Mouse (Mus musculus) stomach, embryonic 14.5 days (tissue): ENCODE results near the gene Necab2. TPM values are rescaled to one million over a fixed set of nuclear protein-coding genes. Genes with fewer than 3 reads are reported as not detected.

ENCODE experiments used
- ATAC-seq: fragments of 200-750 bp; cut with Nextera tagmentation; 2 replicates; pipeline ENCODE4 v1.8.0; 2017; ENCODE audit warnings: low read depth, moderate TSS enrichment; ENCODE audit not compliant: insufficient number of reproducible peaks, insufficient read depth, low FRiP score
- H3K27ac ChIP-seq: fragments of 300-500 bp; sonication (generic); 2 replicates; pipeline ENCODE4 v1.5.1; 2014; ENCODE audit warnings: mild to moderate bottlenecking, low read length, moderate library complexity, mixed read lengths
- H3K27me3 ChIP-seq: fragments of 300-500 bp; sonication (generic); 2 replicates; pipeline ENCODE4 v1.6.1; 2014; ENCODE audit warnings: low read length, control low read depth, mixed read lengths; ENCODE audit not compliant: control insufficient read depth, insufficient read depth
- H3K36me3 ChIP-seq: fragments of 300-500 bp; sonication (generic); 2 replicates; pipeline ENCODE4 v1.6.1; 2014; ENCODE audit warnings: mild to moderate bottlenecking, control low read depth, low read length, moderate library complexity, mixed read lengths; ENCODE audit not compliant: control insufficient read depth, insufficient read depth
- H3K4me1 ChIP-seq: fragments of 300-500 bp; sonication (generic); 2 replicates; pipeline ENCODE4 v1.6.1; 2014; ENCODE audit warnings: low read length, control low read depth, mixed read lengths; ENCODE audit not compliant: control insufficient read depth, insufficient read depth
- H3K4me2 ChIP-seq: fragments of 300-500 bp; sonication (generic); replicated peaks from 2 replicates; pipeline ENCODE4 v1.6.1; 2014; ENCODE audit warnings: low read depth, low read length, control low read depth
- H3K4me3 ChIP-seq: fragments of 300-500 bp; sonication (generic); 2 replicates; pipeline ENCODE4 v1.5.1; 2014; ENCODE audit warnings: low read depth, low read length, control low read depth
- H3K9ac ChIP-seq: fragments of 300-500 bp; sonication (generic); replicated peaks from 2 replicates; pipeline ENCODE4 v1.6.1; 2014; ENCODE audit warnings: low read depth, mild to moderate bottlenecking, control low read depth, low read length, moderate library complexity, mixed read lengths
- H3K9me3 ChIP-seq: fragments of 300-500 bp; sonication (generic); 2 replicates; pipeline ENCODE4 v1.6.1; 2016; ENCODE audit warnings: low read depth, low read length, control low read depth; ENCODE audit not compliant: control insufficient read depth
- WGBS: fragments of 180-500 bp; shearing (Covaris S2); extraction: QIAGEN DNeasy Blood & Tissue Kit; methylation state at CpG from one replicate; pipeline ENCODE4 v1.1.7; 2014; 5-methylcytosine and 5-hydroxymethylcytosine counted together
- polyA plus RNA-seq: library from polyadenylated mRNA; unstranded; fragments of >200 nt; fragmentation: Nextera tagmentation; extraction: Ambion mirVana; gene quantifications from 2 replicates; pipeline ENCODE4 v1.2.1, GENCODE M21; 2014

Gene Necab2
- 1.5 and 2.2 TPM in 2 replicates for polyA plus RNA-seq

DNA sequence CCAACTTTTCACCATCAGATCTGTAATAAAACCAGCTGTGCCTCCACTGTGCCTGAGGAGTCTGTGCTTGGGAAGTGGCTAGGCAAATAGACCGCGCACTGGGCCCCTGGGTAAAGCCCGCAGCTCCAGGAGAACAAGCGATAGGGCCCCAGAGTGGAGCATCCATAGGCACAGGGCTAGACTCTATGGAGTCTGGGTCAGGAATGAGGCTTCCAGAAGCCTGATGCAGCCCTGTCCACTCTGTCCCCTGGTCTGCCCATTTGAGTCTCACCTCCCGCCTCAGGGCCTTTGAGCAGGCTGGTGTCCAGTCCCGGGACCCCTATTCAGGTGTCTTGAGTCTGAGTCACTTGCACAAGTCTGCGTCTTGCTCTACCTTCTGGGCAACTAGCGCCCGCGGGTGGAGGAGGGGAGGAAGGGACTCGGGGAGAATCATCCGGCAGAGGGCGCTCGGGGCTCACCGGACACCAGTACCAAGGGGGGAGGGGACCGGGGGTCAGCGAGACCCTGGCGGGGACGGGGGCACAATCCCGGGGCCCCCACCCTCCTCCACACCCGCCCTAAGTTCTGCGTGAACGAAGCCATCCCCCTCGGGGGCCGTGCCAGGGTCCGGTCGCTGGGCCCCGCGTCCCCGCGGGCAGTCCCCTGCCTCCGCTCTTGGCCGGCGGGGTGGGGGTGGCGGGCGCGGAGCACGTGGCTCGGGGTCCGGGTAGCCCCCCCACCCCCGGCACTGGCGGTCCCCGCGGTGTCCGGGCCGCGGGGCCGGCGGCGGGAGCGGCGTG is at the start of gene Necab2:
TSS of gene Necab2 (plus strand) at position 509 of the 779 bp plus-strand sequence.
- peak; percentile 47; the same call in 1 of the 2 replicates for ATAC-seq

DNA sequence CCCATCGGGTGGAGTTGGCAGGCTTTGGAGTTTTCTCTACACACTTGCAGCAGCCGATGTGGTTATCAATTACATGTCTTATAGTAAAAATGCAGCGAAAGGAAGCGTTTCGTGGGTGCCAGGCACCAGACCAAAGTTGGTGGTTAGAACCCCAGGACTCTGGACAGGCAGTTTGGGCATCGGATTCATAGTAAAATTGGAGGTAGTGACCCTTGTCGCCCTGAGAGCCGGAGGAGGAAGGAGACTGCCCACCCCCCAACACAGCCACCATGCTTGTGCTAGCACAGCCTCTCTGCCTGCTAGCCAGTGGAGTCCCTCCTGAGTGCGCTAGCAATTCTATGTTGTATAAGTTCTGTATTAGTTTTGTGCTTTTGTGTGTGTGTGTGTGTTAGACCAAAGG is 48.0 kb upstream of the Necab2 start:
- H3K27ac ChIP-seq, result no peak overlapping the region
- peaks cover 6% of the 10 kb centered on the region; the same call in 1 of the 2 replicates for H3K4me1 ChIP-seq
- 86% methylated on average over 9 of the region's 9 CpGs for WGBS
- no peak overlapping the region for H3K4me3 ChIP-seq
- no peaks in the 10 kb centered on the region for H3K9me3 ChIP-seq
- H3K4me2 ChIP-seq, result no peak overlapping the region
- H3K9ac ChIP-seq, result no peak overlapping the region
- H3K36me3 ChIP-seq, result peaks cover 5% of the 10 kb centered on the region; the same call in 1 of the 2 replicates
- no peak for ATAC-seq
- H3K27me3 ChIP-seq, result no peaks in the 10 kb centered on the region

More for the DNA sequence above, at the start of gene Necab2:
- no peaks in the 10 kb centered on the region for H3K4me1 ChIP-seq
- peak within 1 kb of the TSS; percentile 61 for H3K4me3 ChIP-seq
- no peak within 1 kb of the TSS for H3K27ac ChIP-seq
- peak within 1 kb of the TSS; percentile 99 for H3K4me2 ChIP-seq
- 3% methylated on average over 45 of the region's 52 CpGs for WGBS
- H3K9me3 ChIP-seq, result no peaks in the 10 kb centered on the region
- H3K9ac ChIP-seq, result peak within 1 kb of the TSS; percentile 45
- H3K27me3 ChIP-seq, result peaks cover 7% of the 10 kb centered on the region; the same call in 1 of the 2 replicates
- no peaks in the 10 kb centered on the region for H3K36me3 ChIP-seq

GRCm38 (mm10) chr8:119399255-119399654 is 47.3 kb upstream of the Necab2 start:
- Histone ChIP-seq H3K4me2 (no peak overlapping the region), H3K36me3 (peaks cover 5% of the 10 kb centered on the region; the same call in 1 of the 2 replicates), H3K4me3 (no peak overlapping the region), H3K27ac (no peak overlapping the region), H3K9me3 (no peaks in the 10 kb centered on the region), H3K27me3 (no peaks in the 10 kb centered on the region), H3K9ac (no peak overlapping the region), H3K4me1 (peaks cover 6% of the 10 kb centered on the region; the same call in 1 of the 2 replicates)
- no peak for ATAC-seq
- WGBS, result 74% methylated on average over 6 of the region's 6 CpGs

DNA sequence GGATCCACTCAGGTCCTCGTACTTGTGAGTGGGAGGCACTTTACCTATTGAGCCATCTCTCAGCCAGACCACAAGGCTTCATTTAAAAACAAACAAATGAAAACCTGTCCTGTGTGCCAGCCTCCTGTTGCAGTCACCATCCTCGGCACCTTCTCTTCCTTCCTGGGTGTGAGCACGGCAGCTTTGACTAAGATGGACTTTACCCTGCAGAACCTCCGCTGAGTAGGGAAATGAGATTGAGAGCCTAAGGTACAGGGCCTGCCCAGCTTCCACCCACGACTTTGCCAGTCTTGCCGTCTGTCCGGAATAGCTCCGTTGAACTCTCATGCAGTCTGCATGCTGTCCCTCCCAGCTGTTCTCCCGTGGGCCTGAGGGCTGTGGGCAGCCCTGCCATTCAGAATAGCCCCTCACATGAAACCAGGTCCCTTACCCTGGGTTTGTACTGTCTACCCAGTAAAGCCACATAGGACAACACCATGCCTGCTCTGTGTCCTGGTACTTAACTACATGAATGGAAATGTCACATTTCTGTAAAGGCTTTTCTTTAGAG is 46.3 kb upstream of the Necab2 start:
- no peak overlapping the region for H3K9ac ChIP-seq
- peaks cover 6% of the 10 kb centered on the region; the same call in 1 of the 2 replicates for H3K4me1 ChIP-seq
- no peak for ATAC-seq
- no peak overlapping the region for H3K4me2 ChIP-seq
- no peak overlapping the region for H3K27ac ChIP-seq
- H3K9me3 ChIP-seq, result no peaks in the 10 kb centered on the region
- H3K27me3 ChIP-seq, result no peaks in the 10 kb centered on the region
- H3K36me3 ChIP-seq, result peaks cover 5% of the 10 kb centered on the region; the same call in 1 of the 2 replicates
- H3K4me3 ChIP-seq, result no peak overlapping the region
- 72% methylated on average over 9 of the region's 9 CpGs for WGBS

- peaks cover under 1% of the 10 kb centered on the region; the same call in 1 of the 2 replicates for H3K4me1 ChIP-seq
- H3K4me2 ChIP-seq, result no peak overlapping the region
- H3K27ac ChIP-seq, result no peak overlapping the region
- no peaks in the 10 kb centered on the region for H3K9me3 ChIP-seq
- no peak for ATAC-seq
- WGBS, result 66% methylated on average over 3 of the region's 3 CpGs
- H3K9ac ChIP-seq, result no peak overlapping the region
- no peaks in the 10 kb centered on the region for H3K27me3 ChIP-seq
- no peak overlapping the region for H3K4me3 ChIP-seq
- H3K36me3 ChIP-seq, result peaks cover 5% of the 10 kb centered on the region; the same call in 1 of the 2 replicates
Observed at GRCm38 (mm10) chr8:119400904-119401303, 45.6 kb upstream of the Necab2 start.

DNA sequence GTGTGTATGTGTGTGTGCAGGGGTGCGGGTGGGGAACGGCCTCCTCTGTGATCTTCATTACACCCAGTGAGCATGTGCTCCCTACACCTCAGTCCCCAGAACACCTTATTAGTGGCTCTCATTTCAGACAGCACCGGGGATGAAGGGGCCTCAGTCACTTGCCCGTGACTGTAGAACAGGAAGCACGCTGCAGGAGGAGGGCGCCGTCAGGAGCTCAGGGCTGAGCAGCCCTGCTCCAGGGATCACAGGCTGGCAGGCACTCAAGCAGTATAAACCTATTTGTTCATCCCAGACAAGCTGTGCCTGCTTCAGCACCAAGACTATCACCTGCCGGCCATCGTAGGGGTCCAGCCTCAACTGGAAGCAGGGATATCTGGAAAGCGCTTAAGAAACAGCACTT is 42.6 kb upstream of the Necab2 start:
- Histone ChIP-seq H3K27me3 (no peaks in the 10 kb centered on the region), H3K36me3 (peaks cover 5% of the 10 kb centered on the region; the same call in 1 of the 2 replicates), H3K9me3 (no peaks in the 10 kb centered on the region), H3K4me3 (no peak overlapping the region), H3K4me1 (no peaks in the 10 kb centered on the region), H3K9ac (no peak overlapping the region), H3K27ac (no peak overlapping the region), H3K4me2 (no peak overlapping the region)
- 83% methylated on average over 10 of the region's 10 CpGs for WGBS
- ATAC-seq, result no peak

- peaks cover 5% of the 10 kb centered on the region for H3K36me3 ChIP-seq
- H3K4me1 ChIP-seq, result no peaks in the 10 kb centered on the region
- ATAC-seq, result no peak
- 96% methylated on average over 5 of the region's 5 CpGs for WGBS
- H3K9ac ChIP-seq, result no peak overlapping the region
- H3K27me3 ChIP-seq, result no peaks in the 10 kb centered on the region
- no peak overlapping the region for H3K4me2 ChIP-seq
- no peaks in the 10 kb centered on the region for H3K9me3 ChIP-seq
- H3K27ac ChIP-seq, result no peak overlapping the region
- H3K4me3 ChIP-seq, result no peak overlapping the region
Observed at GRCm38 (mm10) chr8:119404648-119405047, 41.9 kb upstream of the Necab2 start.

DNA sequence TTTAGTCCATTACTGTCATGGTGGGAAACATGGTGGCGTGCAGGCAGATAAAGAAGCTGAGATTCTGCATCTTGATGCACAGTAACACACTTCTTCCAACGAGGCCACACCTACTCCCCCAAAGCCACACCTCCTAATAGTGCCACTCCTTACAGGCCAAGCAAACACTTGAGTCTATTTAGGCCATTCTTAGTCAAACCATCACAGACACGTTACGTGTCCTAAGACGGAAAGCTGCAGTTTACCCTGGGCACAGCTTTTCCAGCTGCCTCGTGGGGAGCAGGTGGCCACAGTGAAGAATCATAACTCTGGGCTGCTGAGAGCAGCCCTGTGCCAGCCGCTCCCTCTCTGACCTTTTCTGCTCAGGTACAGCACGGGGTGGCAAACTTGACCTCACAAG is 38.2 kb upstream of the Necab2 start:
- ATAC-seq, result no peak
- peaks cover 13% of the 10 kb centered on the region; the same call in 1 of the 2 replicates for H3K36me3 ChIP-seq
- H3K9me3 ChIP-seq, result no peaks in the 10 kb centered on the region

More for the DNA sequence above, 38.2 kb upstream of the Necab2 start:
- Histone ChIP-seq H3K27ac (no peak overlapping the region), H3K4me1 (no peaks in the 10 kb centered on the region), H3K4me2 (no peak overlapping the region), H3K4me3 (no peak overlapping the region), H3K9ac (no peak overlapping the region), H3K27me3 (no peaks in the 10 kb centered on the region)
- 82% methylated on average over 8 of the region's 8 CpGs for WGBS
